Mouse (Mus musculus) hematopoietic stem cell, adult 5-6 weeks (primary cell): ENCODE measurements around the gene Nt5c. TPM values are rescaled to one million over a fixed set of nuclear protein-coding genes. Genes with fewer than 3 reads are reported as not detected.
"Not testable (repeated sequence)": the region's sequence is repeated elsewhere in the genome, so short reads cannot be mapped to it uniquely, and the experiment has no call there.

Experiments used
- ATAC-seq, 2 experiments: fragments of 125-278 bp in 1 of 2; replicated peaks in 1 of 2; 2 replicates each; pipeline ENCODE4 v1.8.0; 2016 to 2017; ENCODE audit warnings: inconsistent platforms in 2 of 2, mild to moderate bottlenecking in 2 of 2, moderate number of reproducible peaks in 2 of 2, low read depth in 1 of 2, moderate TSS enrichment in 1 of 2; ENCODE audit not compliant: low FRiP score in 2 of 2, poor library complexity in 2 of 2, severe bottlenecking in 2 of 2, insufficient read depth in 1 of 2, low TSS enrichment in 1 of 2
- total RNA-seq: library from RNA; stranded (forward); fragments of 172-1452, 232-1000 nt; gene quantifications from 2 replicates; pipeline ENCODE4 v1.2.3, GENCODE M21; 2017

Nt5c gene
- total RNA-seq, 1 experiment from 2014 or later: 99.8 TPM

DNA sequence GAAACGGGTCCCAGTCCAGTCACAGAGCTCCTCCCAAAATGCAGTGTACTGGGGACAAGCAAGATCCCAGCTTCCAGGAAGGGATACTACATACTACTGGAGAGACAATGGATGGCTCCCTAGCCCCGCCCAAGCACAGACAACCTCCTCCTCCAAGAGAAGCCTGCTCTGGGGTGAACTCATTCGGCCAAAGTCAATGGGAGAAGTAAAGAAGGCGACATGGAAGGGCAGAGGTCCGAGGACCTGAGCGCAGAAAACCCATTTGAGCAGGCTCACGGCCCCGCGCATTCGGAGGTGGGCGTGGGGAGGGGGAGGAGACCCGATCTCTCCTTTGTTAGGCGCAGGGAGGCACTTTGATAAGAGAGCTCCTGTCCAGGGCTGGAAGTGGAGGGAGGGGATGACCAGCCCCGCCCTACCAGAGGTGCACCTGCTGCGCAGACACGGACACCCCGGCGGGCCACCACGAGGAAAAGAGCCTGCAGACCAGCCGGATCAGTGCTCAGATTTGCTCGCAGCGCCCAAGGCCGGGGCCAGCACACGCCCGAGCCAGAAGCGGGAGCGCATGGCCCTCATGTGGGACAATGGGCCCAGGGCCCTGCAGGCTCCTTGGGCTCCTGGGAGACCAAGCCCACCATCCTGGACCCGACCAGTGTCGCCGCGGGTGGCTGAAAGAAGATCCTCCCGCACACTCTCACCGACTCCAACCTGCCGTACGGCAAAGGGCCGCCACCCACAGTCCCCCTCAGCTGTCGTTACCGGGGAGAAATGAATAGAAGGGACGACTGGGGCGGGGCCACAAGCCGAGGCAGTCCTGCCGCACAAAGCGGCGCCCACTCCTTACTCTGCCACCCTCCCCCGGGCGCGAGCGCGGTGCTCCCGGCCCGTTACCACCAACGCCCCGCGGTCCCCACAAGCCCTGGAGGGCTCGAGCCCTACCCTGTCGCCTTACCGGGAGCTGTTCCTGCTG is 21.9 kb upstream of the Nt5c start:
- ATAC-seq: peak in 1 of 2 experiments; percentile 23; a peak in 2 of 4 replicates

DNA sequence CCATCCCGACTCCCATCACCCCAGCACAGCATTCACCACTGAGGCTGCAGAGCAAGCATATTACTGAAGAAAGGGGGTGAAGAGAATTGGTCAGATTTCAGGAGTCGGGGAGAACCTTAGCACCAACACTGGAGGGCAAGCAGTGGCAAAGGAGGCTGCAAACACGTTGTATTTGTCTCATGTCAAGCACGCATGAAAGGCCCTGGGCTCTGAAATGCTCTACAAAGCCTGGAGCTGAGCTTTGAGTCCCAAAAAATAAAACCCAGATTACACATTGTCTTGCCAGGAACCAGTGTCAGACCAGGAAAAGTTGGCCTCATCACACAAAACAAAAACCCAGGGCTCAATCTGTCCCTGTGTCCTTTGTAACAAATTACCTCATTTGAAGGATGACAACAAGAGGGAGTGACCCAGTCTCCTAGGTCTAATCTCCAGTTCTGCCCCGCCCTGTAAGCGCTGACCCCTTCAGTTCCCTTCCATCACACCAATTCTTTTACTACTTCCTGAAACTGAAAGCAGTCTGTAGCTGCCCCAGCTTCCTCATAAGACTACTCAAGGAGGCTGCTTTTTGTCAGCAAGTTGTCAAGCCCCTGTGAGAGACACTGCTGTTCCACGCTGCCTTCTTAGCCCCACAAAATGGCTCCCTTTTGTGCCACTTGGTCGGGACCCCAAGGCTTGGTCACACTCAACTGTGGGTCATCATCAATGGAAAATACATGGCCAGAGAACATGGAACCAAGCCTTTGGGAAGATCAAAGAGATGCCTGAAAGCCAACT is 20.9 kb upstream of the Nt5c start:
- peak; percentile 35 to 43; a peak in 3 of 4 replicates for ATAC-seq

- no peak for ATAC-seq
Observed at GRCm38 (mm10) chr11:115512004-115512403, 20.3 kb upstream of the Nt5c start.

GRCm38 (mm10) chr11:115511121-115511520 is 19.5 kb upstream of the Nt5c start:
- ATAC-seq: no peak

GRCm38 (mm10) chr11:115510507-115510888 is 18.8 kb upstream of the Nt5c start:
- no peak for ATAC-seq

- ATAC-seq: no peak
Observed at GRCm38 (mm10) chr11:115509773-115510506, 18.3 kb upstream of the Nt5c start.

- no peak for ATAC-seq
Observed at GRCm38 (mm10) chr11:115508061-115508460, 16.4 kb upstream of the Nt5c start.

DNA sequence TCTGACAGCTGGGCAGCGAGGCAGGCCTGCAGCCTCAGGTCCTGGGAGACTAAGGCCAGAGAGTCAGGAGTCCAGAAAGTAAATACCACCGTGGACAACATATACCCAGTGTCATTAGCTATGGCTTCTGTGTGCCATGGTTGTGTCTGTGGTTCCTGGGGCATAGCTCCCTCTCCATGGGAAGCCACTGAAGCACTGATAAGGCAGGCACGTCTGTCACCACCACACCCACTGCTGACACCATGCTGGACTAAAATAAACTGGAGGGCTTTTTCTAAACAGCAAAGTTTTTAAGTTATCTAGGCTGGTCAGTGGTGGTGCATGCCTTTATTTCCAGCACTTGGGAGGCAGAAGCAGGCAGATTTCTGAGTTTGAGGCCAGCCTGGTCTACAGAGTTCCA is 14.9 kb upstream of the Nt5c start:
- ATAC-seq: no peak

DNA sequence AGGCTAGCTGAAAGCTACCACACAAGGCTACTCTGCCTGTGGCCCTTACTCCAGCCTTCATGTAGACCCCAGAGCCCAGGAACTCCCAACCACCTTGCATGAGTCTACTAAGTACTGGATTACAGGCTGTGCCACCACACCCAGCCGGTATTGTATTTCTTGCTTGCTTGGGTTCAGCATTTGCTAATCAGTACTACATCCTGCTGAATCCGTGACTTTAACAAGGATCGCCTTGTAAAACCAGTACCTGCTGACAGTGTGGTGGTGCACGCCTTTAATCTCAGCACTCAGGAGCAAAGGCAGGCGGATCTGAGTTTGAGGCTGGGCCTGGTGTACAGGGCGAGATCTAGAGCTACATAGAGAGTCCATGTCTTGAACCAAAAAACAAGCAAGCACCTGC is 11.0 kb upstream of the Nt5c start:
- ATAC-seq: no peak

GRCm38 (mm10) chr11:115496559-115496958 is 4.9 kb upstream of the Nt5c start:
- ATAC-seq: not testable (repeated sequence)

DNA sequence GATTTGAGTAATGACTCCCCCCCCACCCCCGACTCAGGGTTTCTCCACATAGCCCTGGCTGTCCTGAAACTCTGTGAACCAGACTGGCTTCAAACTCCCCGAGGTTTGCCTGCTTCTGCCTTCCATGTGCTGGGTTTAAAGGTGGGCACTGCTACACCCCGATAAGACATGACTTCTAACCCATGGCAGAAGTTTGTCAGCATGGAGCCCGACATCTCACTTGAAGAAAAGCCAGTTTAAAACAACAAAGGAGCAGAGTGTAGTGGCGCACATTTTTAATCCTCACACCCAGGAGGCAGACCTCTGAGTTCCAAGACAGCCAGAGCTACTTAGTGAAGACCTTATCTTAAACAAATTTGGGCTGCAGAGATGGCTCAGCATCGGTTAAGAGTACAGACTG is 725 bp upstream of the Nt5c start:
- ATAC-seq: no peak

GRCm38 (mm10) chr11:115490441-115491355 is 964 bp downstream of the Nt5c start:
- ATAC-seq: 0 out of 4 replicates have a peak, but pooled peaks of 1 of the 2 experiments have one; percentile 15

GRCm38 (mm10) chr11:115488551-115489104 is 3.0 kb downstream of the Nt5c start:
- ATAC-seq: no peak

DNA sequence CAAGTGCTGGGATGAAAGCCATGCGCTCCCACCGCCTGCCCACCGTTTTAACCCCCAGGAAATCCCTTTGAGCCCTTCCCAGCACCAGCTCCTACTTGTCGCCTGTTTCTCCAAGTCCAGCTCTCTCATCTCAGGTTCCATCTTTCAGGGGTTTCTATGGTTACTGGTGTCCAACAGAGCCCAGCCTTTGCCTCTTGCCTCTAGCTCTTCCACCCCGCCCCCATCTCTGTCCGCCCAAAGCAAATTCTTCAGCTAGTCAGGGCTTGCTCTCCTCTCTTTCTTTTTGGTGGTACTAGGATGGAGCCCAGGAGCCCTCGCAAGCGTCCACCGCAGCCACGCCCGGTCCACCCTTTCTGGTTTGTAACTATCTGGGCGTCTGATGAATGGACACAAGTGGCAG is 6.5 kb downstream of the Nt5c start:
- no peak for ATAC-seq

DNA sequence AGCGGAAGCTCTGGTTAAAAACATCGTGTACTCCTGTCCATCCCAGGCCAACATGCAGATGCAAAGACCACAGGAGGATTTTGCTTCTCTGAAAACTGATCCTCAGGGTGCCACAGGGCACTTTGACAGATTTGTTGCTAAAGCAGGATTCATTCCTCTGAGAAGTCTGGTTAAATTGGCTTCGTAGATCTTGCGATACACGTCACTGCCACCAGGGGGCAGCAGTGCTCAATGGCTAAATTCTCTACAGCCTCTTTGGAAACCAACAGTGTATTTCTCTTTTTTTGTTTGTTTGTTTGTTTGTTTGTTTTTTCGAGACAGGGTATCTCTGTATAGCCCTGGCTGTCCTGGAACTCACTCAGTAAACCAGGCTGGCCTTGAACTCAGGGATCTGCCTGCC is 7.9 kb downstream of the Nt5c start:
- peak; percentile 32 to 70; a peak in 1 of 4 replicates for ATAC-seq

GRCm38 (mm10) chr11:115483278-115483677 is 8.4 kb downstream of the Nt5c start:
- no peak for ATAC-seq
